Mouse (Mus musculus) heart, postnatal 36 days (tissue): Measurements from ENCODE around the gene Gm38655. TPM values are rescaled to one million over a fixed set of nuclear protein-coding genes. Genes with fewer than 3 reads are reported as not detected.
"Not testable (repeated sequence)": the region's sequence is repeated elsewhere in the genome, so short reads cannot be mapped to it uniquely, and the experiment has no call there.

Experiments used
- DNase-seq, 2 experiments: peaks; one replicate each; pipeline ENCODE4 v3.0.0; 2021 to 2022
- intact Hi-C: fragments of 180-260 bp; cut with DNase I; formaldehyde crosslinking; loops from one replicate; pipeline ENCODE4 v1.15.1; 2025
- total RNA-seq, 2 experiments: library from RNA; stranded (reverse); gene quantifications; 2 replicates each; pipeline ENCODE4 v1.2.3; 2021

The Gm38655 gene
- total RNA-seq, 2 experiments from 2014 or later: not detected

DNA sequence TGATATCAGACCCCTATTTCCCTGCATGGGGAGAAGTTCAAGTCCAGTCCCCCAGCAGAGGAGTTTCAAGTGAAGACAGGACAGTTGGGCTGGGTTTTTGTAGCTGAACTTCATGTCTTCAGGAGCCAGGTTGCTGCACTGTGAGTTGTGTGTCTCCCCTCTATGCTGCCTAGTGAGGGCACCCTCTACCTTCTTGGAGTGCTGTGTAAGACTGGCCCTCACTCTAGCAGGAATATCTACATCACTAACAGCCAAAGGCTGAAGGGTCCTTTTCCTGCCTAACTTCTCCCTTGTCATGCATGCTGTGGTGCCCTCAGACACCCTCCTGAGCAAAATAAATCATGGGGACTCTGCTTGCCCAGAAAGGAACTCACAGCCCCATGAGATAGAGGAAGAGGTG lies 8.0 kb upstream of the Gm38655 start:
- DNase-seq: no peak
- intact Hi-C loops: loop anchor here (2.0 to 10.0 kb wide), 3 partner anchors 50 to 438 kb away; partner anchors contain the start of genes Clcn7 and Telo2

GRCm38 (mm10) chr17:25172558-25172957 lies 2.7 kb downstream of the Gm38655 start:
- DNase-seq: no peak
- intact Hi-C loops: no loop called here

- intact Hi-C loops: no loop called here
- DNase-seq: no peak
These were observed 5.6 kb downstream of the Gm38655 start for GRCm38 (mm10) chr17:25169706-25170105.

DNA sequence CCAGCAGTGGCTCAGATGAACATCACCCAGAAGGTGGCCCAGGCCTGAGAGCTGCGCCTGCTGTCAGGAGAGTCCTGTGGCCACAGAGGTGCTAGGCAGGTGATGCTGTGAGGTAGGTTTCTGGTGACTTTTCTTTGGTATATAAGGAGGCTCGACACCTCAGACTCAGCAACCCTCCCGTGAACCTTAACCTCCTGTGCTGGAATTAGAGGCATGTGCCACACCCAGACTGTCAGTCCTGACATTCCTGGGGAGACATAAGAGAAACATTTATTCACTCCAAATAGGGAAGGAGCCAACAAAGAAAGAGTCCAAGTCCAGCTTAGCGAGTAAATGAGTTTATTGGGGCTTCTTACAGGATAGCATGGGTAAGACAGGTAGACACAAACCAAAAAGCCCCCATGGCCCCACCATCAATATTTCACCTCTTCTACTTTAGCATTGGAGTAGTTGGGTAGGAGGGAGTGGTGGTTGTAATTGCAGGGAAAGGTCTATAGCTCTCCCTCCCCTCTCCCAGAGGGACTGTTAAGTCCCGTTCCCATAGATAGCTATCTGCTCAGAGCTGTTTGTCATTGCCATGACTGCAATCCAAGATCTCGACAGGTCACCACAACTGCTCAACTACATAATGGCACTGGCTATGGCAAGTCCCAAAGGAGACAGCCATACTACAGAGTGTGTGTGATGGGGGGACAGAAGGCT lies 9.2 kb downstream of the Gm38655 start:
- intact Hi-C loops: no loop called here
- no peak for DNase-seq

- intact Hi-C loops: no loop called here
- DNase-seq: no peak
These were observed 10.5 kb downstream of the Gm38655 start for GRCm38 (mm10) chr17:25164770-25165169.

- intact Hi-C loops: no loop called here
- no peak for DNase-seq
These were observed 11.9 kb downstream of the Gm38655 start for GRCm38 (mm10) chr17:25163387-25163786.

DNA sequence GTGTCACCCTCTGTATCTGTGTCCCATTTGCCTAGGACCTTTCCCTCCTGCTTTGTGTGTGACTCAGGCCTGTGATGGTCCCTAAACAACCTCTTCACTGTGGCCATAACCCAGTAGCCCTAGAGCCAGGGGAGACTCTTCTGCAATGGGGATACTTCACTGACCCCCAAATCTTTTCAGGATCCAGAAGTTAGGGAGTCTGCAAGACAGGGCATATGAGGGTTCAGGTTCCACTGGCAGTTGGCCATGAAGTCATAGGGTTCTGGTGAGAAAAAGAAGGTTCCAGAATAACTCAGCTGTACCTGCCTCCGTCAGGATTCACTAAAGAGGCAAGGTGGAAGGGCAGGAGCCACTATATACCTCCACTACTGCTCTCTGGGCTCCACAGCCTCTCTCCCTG lies 13.1 kb downstream of the Gm38655 start, which contains the start of gene Ccdc154:
Ccdc154 (plus strand) TSS at position 301 of the 400 bp plus-strand sequence.
- intact Hi-C loops: no loop called here

DNA sequence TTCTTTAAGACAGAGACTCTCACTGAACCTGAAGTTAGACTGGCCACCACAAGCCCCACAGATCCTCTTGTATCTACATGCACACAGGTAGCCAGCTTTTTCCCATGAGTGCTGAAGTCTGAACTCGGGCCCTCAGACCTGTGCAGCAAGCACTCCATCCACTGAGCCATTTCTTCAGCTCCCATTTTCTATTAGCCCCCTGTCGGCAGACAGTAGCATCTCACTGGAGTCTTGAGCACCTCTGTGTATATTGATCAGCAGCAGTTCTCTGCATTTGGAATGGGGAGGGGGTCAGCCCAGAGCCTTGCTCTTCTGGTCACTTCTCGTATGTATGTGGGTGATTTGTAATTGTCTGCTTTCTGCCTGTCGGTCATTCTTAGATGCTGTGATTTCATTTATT lies 35.3 kb downstream of the Gm38655 start:
- intact Hi-C loops: no loop called here
- DNase-seq: no peak

More for the DNA sequence above, 13.1 kb downstream of the Gm38655 start, which contains the start of gene Ccdc154:
- DNase-seq: no peak

GRCm38 (mm10) chr17:25138803-25139202 lies 36.5 kb downstream of the Gm38655 start:
- DNase-seq: no peak
- intact Hi-C loops: no loop called here

- intact Hi-C loops: no loop called here
- no peak for DNase-seq
These were observed 39.6 kb downstream of the Gm38655 start for GRCm38 (mm10) chr17:25135622-25136021.

- intact Hi-C loops: loop anchor here (2.0 to 5.0 kb wide), 3 partner anchors 18 to 139 kb away; partner anchors contain the start of genes Telo2 and Ube2i
- peak; percentile 94 for DNase-seq
These were observed 42.0 kb downstream of the Gm38655 start, which contains the start of gene Clcn7 for GRCm38 (mm10) chr17:25133275-25133698. Gene Clcn7 (plus strand): TSS chr17:25133391.

GRCm38 (mm10) chr17:25130060-25130459 lies 45.2 kb downstream of the Gm38655 start:
- intact Hi-C loops: loop anchor here (5.0 kb wide), 1 partner anchor 142 kb away; the partner anchor contains the start of gene Ube2i
- DNase-seq: no peak

DNA sequence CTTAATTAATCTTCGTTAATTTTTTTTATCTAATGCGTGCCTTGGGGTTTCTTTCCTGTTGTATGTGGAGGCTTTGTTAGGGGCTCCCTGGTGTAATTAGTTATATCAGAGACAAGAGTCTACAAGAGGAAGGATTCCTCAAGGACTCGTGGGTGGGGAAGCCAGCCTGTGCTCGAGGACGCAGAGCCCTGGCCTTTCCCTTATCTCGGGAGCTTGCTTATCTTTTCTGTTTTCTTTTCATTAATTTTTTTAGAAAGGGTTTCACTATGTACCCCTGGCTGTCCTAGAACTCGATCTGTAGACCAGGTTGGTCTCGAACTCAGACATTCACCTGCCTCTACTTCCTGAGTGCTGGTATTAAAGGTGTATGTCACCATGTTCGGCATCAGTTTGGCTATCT lies 47.6 kb downstream of the Gm38655 start:
- intact Hi-C loops: no loop called here
- no peak for DNase-seq

- intact Hi-C loops: no loop called here
- DNase-seq: no peak
These were observed 48.2 kb downstream of the Gm38655 start for GRCm38 (mm10) chr17:25127079-25127478.

DNA sequence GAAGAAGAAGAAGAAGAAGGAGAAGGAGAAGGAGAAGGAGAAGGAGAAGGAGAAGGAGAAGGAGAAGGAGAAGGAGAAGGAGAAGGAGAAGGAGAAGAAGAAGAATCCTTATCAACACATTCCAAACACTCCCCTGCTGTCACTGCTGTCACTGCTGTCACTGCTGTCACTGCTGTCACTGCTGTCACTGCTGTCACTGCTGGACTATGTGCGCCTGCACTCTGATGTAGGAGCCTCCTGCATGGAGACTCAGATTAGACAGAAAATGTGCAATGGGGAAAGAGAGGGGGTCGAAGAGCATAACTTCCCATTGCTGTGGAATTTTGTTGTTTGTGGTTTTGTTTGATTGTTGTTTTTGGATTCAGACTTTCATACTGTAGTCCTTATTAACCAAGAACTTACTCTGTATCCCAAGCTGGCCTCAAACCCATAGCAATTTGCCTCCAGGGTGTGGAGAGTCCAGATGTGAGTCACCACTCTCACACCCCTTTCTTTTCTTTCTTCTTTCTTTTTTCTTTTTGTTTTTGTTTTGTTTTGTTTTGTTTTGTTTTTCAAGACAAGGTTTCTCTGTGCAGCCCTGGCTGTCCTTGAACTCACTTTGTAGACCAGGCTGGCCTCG lies 49.7 kb downstream of the Gm38655 start:
- DNase-seq, intact Hi-C loops: not testable (repeated sequence)

DNA sequence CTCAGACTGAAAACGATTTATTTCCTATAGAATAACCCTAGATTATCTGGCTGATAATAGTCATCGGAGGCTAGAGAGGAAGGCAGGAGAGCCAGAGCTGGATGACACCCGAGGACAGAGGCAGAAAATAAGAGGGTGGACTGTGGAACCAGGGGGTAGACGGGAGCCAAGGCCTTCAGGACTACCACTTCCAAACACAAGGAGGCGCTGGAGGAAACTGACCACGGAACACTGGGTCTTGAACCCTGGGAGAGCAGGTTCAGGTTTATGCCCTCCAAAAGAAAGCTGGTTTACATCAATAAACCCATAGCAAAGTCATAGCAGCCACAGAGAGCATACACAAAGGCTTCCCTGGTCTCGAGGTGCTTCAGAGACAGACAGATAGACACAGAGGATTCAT lies 51.3 kb downstream of the Gm38655 start:
- intact Hi-C loops: no loop called here
- DNase-seq: peak in 1 of 2 experiments; percentile 25

Other genes with a start within 250 kb of the Gm38655 start
- gene Mapk8ip3, start 238.5 kb downstream of the Gm38655 start, total RNA-seq: 10 to 100 TPM; 58.9 to 63.0 TPM
- 1 to 10 TPM; 6.4 to 7.9 TPM for gene Jpt2, start 214.8 kb downstream of the Gm38655 start, total RNA-seq
- 10 to 100 TPM; 12.6 to 13.1 TPM for gene Cramp1l, start 159.7 kb downstream of the Gm38655 start, total RNA-seq
- 1 to 10 TPM; 5.7 to 7.3 TPM for gene Ift140, start 159.4 kb downstream of the Gm38655 start, total RNA-seq
- 10 to 100 TPM; 34.5 to 36.7 TPM for gene Tmem204, start 91.9 kb downstream of the Gm38655 start, total RNA-seq
- gene Telo2, start 59.5 kb downstream of the Gm38655 start, total RNA-seq: 10 to 100 TPM; 12.4 to 12.7 TPM
- 1 to 10 TPM; 4.2 to 6.7 TPM for gene Ptx4, start 54.7 kb downstream of the Gm38655 start, total RNA-seq
- gene Clcn7, start 42.1 kb downstream of the Gm38655 start, total RNA-seq: 10 to 100 TPM; 28.7 to 34.3 TPM
- not detected for gene Ccdc154, start 13.0 kb downstream of the Gm38655 start, total RNA-seq
- 10 to 100 TPM; 20.8 to 22.5 TPM for gene BC003965, start 9.1 kb upstream of the Gm38655 start, total RNA-seq
- gene Unkl, start 12.9 kb upstream of the Gm38655 start, total RNA-seq: 10 to 100 TPM in 1 of 2 experiments, 1 to 10 TPM in 1; 8.7 to 10.2 TPM
- gene Gnptg, start 64.7 kb upstream of the Gm38655 start, total RNA-seq: 10 to 100 TPM; 13.9 TPM
- gene Tsr3, start 64.7 kb upstream of the Gm38655 start, total RNA-seq: 10 to 100 TPM in 1 of 2 experiments, 1 to 10 TPM in 1; 8.6 to 11.0 TPM
- under 1 TPM; 0.42 to 0.43 TPM for gene Baiap3, start 80.9 kb upstream of the Gm38655 start, total RNA-seq
- gene Ube2i, start 99.2 kb upstream of the Gm38655 start, total RNA-seq: 10 to 100 TPM; 84.3 to 95.1 TPM
- under 1 TPM; 0.22 to 0.25 TPM for gene Prss34, start 122.9 kb upstream of the Gm38655 start, total RNA-seq
- not detected for gene Prss28, start 133.2 kb upstream of the Gm38655 start, total RNA-seq
- gene Prss29, start 143.2 kb upstream of the Gm38655 start, total RNA-seq: not detected
- under 1 TPM; 0.70 to 0.86 TPM for gene Tpsab1, start 170.1 kb upstream of the Gm38655 start, total RNA-seq
- gene Tpsb2, start 190.8 kb upstream of the Gm38655 start, total RNA-seq: 1 to 10 TPM; 1.8 to 2.2 TPM
- gene Tpsg1, start 193.8 kb upstream of the Gm38655 start, total RNA-seq: under 1 TPM in 1 of 2 experiments, not detected in 1; 0.30 TPM